Mouse (Mus musculus): ENCODE data around the gene Neurl4. TPM values are rescaled to one million over a fixed set of nuclear protein-coding genes. Genes with fewer than 3 reads are reported as not detected.

Neurl4 gene
- total and polyA plus RNA-seq, 2 experiments = 10.1 to 20.7 TPM

GRCm38 (mm10) chr11:69884240-69884639 is 16.6 kb upstream of the Neurl4 start:
- 69% methylated on average over 9 of the region's 9 CpGs for WGBS
- TF ChIP-seq POLR2A (IDR thresholded peaks at IDR 0.05; ENCODE audit: extremely low read depth, insufficient read depth, low read length) (no peak), CTCF (IDR thresholded peaks at IDR 0.05; ENCODE audit: low read depth, low read length) (no peak)
- Histone ChIP-seq H3K9ac (ENCODE audit: low read depth, low read length) (peak overlapping the region; percentile 8; the same call in 1 of the 2 replicates), H3K79me2 (ENCODE audit: control insufficient read depth, insufficient read depth, low read length) (no peaks in the 10 kb centered on the region), H3K27ac (replicated peaks; ENCODE audit: insufficient read depth, low read depth, low read length) (peak overlapping the region; percentile 49), H3K36me3 (ENCODE audit: control insufficient read depth, insufficient read depth, low read length) (no peaks in the 10 kb centered on the region), H3K4me1 (ENCODE audit: control insufficient read depth, insufficient read depth, low read length) (0 out of 2 replicates have a peak, but pooled peaks cover 3% of the 10 kb centered on the region), H3K27me3 (ENCODE audit: control insufficient read depth, insufficient read depth, low read length) (no peaks in the 10 kb centered on the region), H3K4me3 (ENCODE audit: insufficient read depth, low read depth, low read length) (peak overlapping the region; percentile 31; the same call in 1 of the 2 replicates)
- DNase-seq (ENCODE audit: extremely low read depth, low read depth, low spot score) = no peak

- peak overlapping the region; percentile 49 for H3K27ac ChIP-seq (replicated peaks; ENCODE audit: insufficient read depth, low read depth, low read length)
- 81% methylated on average over 8 of the region's 8 CpGs for WGBS
- no peak for DNase-seq (ENCODE audit: extremely low read depth, low read depth, low spot score)
- H3K4me3 ChIP-seq (ENCODE audit: insufficient read depth, low read depth, low read length) = peak overlapping the region; percentile 31; the same call in 1 of the 2 replicates
- no peaks in the 10 kb centered on the region for H3K79me2 ChIP-seq (ENCODE audit: control insufficient read depth, insufficient read depth, low read length)
- H3K4me1 ChIP-seq (ENCODE audit: control insufficient read depth, insufficient read depth, low read length) = 0 out of 2 replicates have a peak, but pooled peaks cover 3% of the 10 kb centered on the region
- TF ChIP-seq CTCF (IDR thresholded peaks at IDR 0.05; ENCODE audit: low read depth, low read length) = no peak
- no peak for TF ChIP-seq POLR2A (IDR thresholded peaks at IDR 0.05; ENCODE audit: extremely low read depth, insufficient read depth, low read length)
- H3K9ac ChIP-seq (ENCODE audit: low read depth, low read length) = peak overlapping the region; percentile 8; the same call in 1 of the 2 replicates
- H3K36me3 ChIP-seq (ENCODE audit: control insufficient read depth, insufficient read depth, low read length) = no peaks in the 10 kb centered on the region
- no peaks in the 10 kb centered on the region for H3K27me3 ChIP-seq (ENCODE audit: control insufficient read depth, insufficient read depth, low read length)
Measured at GRCm38 (mm10) chr11:69884663-69885062, 16.2 kb upstream of the Neurl4 start.

GRCm38 (mm10) chr11:69886907-69887635 is 13.8 kb upstream of the Neurl4 start:
- H3K4me1 ChIP-seq (ENCODE audit: control insufficient read depth, insufficient read depth, low read length) = no peaks in the 10 kb centered on the region
- TF ChIP-seq CTCF (IDR thresholded peaks at IDR 0.05; ENCODE audit: low read depth, low read length) (peak; percentile 9; the same call in 1 of the 2 replicates), POLR2A (IDR thresholded peaks at IDR 0.05; ENCODE audit: extremely low read depth, insufficient read depth, low read length) (no peak)
- no peaks in the 10 kb centered on the region for H3K36me3 ChIP-seq (ENCODE audit: control insufficient read depth, insufficient read depth, low read length)
- WGBS = 48% methylated on average over 8 of the region's 8 CpGs
- no peaks in the 10 kb centered on the region for H3K79me2 ChIP-seq (ENCODE audit: control insufficient read depth, insufficient read depth, low read length)
- no peak for DNase-seq (ENCODE audit: extremely low read depth, low read depth, low spot score)
- no peaks in the 10 kb centered on the region for H3K27me3 ChIP-seq (ENCODE audit: control insufficient read depth, insufficient read depth, low read length)
- H3K27ac ChIP-seq (replicated peaks; ENCODE audit: insufficient read depth, low read depth, low read length) = no peak overlapping the region
- no peak overlapping the region for H3K9ac ChIP-seq (ENCODE audit: low read depth, low read length)
- no peak overlapping the region for H3K4me3 ChIP-seq (ENCODE audit: insufficient read depth, low read depth, low read length)

- H3K27ac ChIP-seq (replicated peaks; ENCODE audit: insufficient read depth, low read depth, low read length) = no peak overlapping the region
- no peaks in the 10 kb centered on the region for H3K36me3 ChIP-seq (ENCODE audit: control insufficient read depth, insufficient read depth, low read length)
- H3K9ac ChIP-seq (ENCODE audit: low read depth, low read length) = no peak overlapping the region
- no peaks in the 10 kb centered on the region for H3K79me2 ChIP-seq (ENCODE audit: control insufficient read depth, insufficient read depth, low read length)
- 78% methylated on average over 4 of the region's 4 CpGs for WGBS
- no peak overlapping the region for H3K4me3 ChIP-seq (ENCODE audit: insufficient read depth, low read depth, low read length)
- H3K4me1 ChIP-seq (ENCODE audit: control insufficient read depth, insufficient read depth, low read length) = no peaks in the 10 kb centered on the region
- no peak for DNase-seq (ENCODE audit: extremely low read depth, low read depth, low spot score)
- H3K27me3 ChIP-seq (ENCODE audit: control insufficient read depth, insufficient read depth, low read length) = no peaks in the 10 kb centered on the region
- no peak for TF ChIP-seq POLR2A (IDR thresholded peaks at IDR 0.05; ENCODE audit: extremely low read depth, insufficient read depth, low read length)
- no peak for TF ChIP-seq CTCF (IDR thresholded peaks at IDR 0.05; ENCODE audit: low read depth, low read length)
Measured at GRCm38 (mm10) chr11:69891482-69891881, 9.4 kb upstream of the Neurl4 start.

GRCm38 (mm10) chr11:69894671-69895070 is 6.2 kb upstream of the Neurl4 start:
- Histone ChIP-seq H3K79me2 (ENCODE audit: control insufficient read depth, insufficient read depth, low read length) (no peaks in the 10 kb centered on the region), H3K9ac (ENCODE audit: low read depth, low read length) (no peak overlapping the region), H3K4me3 (ENCODE audit: insufficient read depth, low read depth, low read length) (no peak overlapping the region), H3K27ac (replicated peaks; ENCODE audit: insufficient read depth, low read depth, low read length) (no peak overlapping the region), H3K4me1 (ENCODE audit: control insufficient read depth, insufficient read depth, low read length) (no peaks in the 10 kb centered on the region), H3K36me3 (ENCODE audit: control insufficient read depth, insufficient read depth, low read length) (no peaks in the 10 kb centered on the region), H3K27me3 (ENCODE audit: control insufficient read depth, insufficient read depth, low read length) (no peaks in the 10 kb centered on the region)
- TF ChIP-seq POLR2A (IDR thresholded peaks at IDR 0.05; ENCODE audit: extremely low read depth, insufficient read depth, low read length) (no peak), CTCF (IDR thresholded peaks at IDR 0.05; ENCODE audit: low read depth, low read length) (no peak)
- WGBS = 72% methylated on average over 5 of the region's 5 CpGs
- no peak for DNase-seq (ENCODE audit: extremely low read depth, low read depth, low spot score)

GRCm38 (mm10) chr11:69895291-69895690 is 5.6 kb upstream of the Neurl4 start, which contains the start of gene Acap1:
TSS of gene Acap1 (minus strand) at chr11:69895539.
- Histone ChIP-seq H3K4me3 (ENCODE audit: insufficient read depth, low read depth, low read length) (no peak within 1 kb of the TSS), H3K27me3 (ENCODE audit: control insufficient read depth, insufficient read depth, low read length) (no peaks in the 10 kb centered on the region), H3K27ac (replicated peaks; ENCODE audit: insufficient read depth, low read depth, low read length) (no peak within 1 kb of the TSS), H3K9ac (ENCODE audit: low read depth, low read length) (no peak within 1 kb of the TSS), H3K36me3 (ENCODE audit: control insufficient read depth, insufficient read depth, low read length) (no peaks in the 10 kb centered on the region), H3K4me1 (ENCODE audit: control insufficient read depth, insufficient read depth, low read length) (no peaks in the 10 kb centered on the region), H3K79me2 (ENCODE audit: control insufficient read depth, insufficient read depth, low read length) (no peaks in the 10 kb centered on the region)
- no peak for DNase-seq (ENCODE audit: extremely low read depth, low read depth, low spot score)
- TF ChIP-seq CTCF (IDR thresholded peaks at IDR 0.05; ENCODE audit: low read depth, low read length) (no peak), POLR2A (IDR thresholded peaks at IDR 0.05; ENCODE audit: extremely low read depth, insufficient read depth, low read length) (no peak)
- WGBS = 79% methylated on average over 4 of the region's 4 CpGs

All from liver, adult 2 months (tissue).